Mouse (Mus musculus) adrenal gland, adult 18-20 months (tissue): ENCODE data around the gene Fancd2. TPM values are rescaled to one million over a fixed set of nuclear protein-coding genes. Genes with fewer than 3 reads are reported as not detected.

Experiments
- DNase-seq, 2 experiments: peaks; one replicate each; pipeline ENCODE4 v3.0.0; 2021 to 2022; ENCODE audit warnings: low spot score in 2 of 2
- total RNA-seq, 2 experiments: library from RNA; stranded (reverse); gene quantifications; 1 replicate in 1 of 2; 2 replicates in 1 of 2; pipeline ENCODE4 v1.2.3; 2021

Gene Fancd2
- total RNA-seq, 2 experiments from 2014 or later = 0.19 to 0.43 TPM

GRCm38 (mm10) chr6:113517434-113518080, 13.9 kb upstream of the Fancd2 start:
- no peak for DNase-seq

- DNase-seq = no peak
Measured at GRCm38 (mm10) chr6:113522310-113522709, 9.2 kb upstream of the Fancd2 start.

GRCm38 (mm10) chr6:113523420-113523819, 8.1 kb upstream of the Fancd2 start:
- no peak for DNase-seq

GRCm38 (mm10) chr6:113531840-113532404, 440 bp downstream of the Fancd2 start:
- DNase-seq = no peak

GRCm38 (mm10) chr6:113534886-113535285, 3.4 kb downstream of the Fancd2 start:
- no peak for DNase-seq

DNA sequence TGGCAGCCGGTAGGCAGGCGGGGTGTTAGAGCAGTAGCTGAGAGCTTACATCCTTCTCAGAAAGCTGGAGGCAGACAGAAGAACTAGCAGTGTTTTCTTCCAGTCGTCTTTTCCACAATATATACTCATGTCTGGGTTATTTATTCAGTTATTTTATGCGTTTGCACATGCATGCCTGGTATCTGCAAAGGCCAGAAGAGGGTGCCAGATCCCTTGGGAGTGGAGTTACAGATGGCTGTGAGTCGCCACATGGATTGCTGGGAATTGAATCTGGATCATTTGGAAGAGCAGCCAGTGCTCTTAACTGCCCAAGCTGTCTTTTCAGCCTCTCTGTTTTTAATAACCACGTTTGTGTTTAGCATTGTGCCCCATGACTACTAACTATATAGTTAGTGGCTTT, 10.1 kb downstream of the Fancd2 start:
- no peak for DNase-seq

DNA sequence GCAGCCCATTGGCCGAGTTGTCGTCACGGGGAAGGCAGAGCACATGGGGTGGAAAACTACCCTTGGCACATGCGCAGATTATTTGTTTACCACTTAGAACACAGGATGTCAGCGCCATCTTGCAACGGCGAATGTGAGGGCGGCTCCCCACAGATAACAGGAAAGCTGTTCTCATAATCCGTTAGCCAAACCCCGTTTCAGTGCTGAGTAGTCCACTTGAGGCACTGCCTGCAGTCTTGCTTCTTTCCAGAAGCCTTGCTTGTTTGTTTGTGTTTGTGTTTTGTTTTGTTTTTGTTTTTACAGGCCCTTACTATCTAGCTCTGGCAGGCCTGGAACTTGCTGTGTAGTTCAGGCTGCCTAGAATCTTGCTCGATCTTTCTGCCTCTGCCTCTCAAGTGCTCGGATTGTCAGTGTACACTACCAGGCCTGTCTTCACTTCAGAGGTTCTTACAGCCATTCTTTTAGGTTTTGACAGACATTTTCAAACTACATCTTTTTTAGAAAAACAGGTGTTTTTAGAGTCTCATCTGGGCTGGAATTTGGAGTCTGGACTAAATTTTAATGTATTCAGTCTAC, 12.5 kb downstream of the Fancd2 start:
- DNase-seq = no peak

- DNase-seq = no peak
Measured at GRCm38 (mm10) chr6:113559736-113560135, 28.3 kb downstream of the Fancd2 start.

- DNase-seq = no peak
Measured at GRCm38 (mm10) chr6:113564557-113564956, 33.1 kb downstream of the Fancd2 start.

GRCm38 (mm10) chr6:113576044-113576443, 44.6 kb downstream of the Fancd2 start:
- DNase-seq = no peak

- DNase-seq = no peak
Measured at GRCm38 (mm10) chr6:113579306-113579705, 47.8 kb downstream of the Fancd2 start.

DNA sequence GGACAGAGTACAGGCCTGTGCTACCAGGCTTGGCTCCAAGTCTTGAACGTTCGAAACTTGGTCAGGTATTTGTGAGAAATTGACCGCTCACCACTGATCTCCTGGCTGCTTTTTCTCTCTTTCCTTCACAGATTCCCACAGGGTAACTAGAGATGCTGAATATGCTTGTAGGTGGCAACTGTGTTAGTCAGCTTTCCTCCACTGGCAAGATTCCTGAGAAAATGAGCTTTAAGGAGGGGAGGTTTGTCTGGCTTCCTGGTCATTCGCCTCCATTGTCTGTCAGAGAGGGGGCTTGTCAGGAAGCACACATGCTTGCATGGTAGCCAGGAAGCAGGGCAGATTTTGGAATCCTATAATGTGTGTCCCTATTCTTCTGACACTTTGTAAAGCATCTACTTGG, 51.5 kb downstream of the Fancd2 start:
- DNase-seq = no peak

- DNase-seq = no peak
Measured at GRCm38 (mm10) chr6:113585065-113585464, 53.6 kb downstream of the Fancd2 start.

DNA sequence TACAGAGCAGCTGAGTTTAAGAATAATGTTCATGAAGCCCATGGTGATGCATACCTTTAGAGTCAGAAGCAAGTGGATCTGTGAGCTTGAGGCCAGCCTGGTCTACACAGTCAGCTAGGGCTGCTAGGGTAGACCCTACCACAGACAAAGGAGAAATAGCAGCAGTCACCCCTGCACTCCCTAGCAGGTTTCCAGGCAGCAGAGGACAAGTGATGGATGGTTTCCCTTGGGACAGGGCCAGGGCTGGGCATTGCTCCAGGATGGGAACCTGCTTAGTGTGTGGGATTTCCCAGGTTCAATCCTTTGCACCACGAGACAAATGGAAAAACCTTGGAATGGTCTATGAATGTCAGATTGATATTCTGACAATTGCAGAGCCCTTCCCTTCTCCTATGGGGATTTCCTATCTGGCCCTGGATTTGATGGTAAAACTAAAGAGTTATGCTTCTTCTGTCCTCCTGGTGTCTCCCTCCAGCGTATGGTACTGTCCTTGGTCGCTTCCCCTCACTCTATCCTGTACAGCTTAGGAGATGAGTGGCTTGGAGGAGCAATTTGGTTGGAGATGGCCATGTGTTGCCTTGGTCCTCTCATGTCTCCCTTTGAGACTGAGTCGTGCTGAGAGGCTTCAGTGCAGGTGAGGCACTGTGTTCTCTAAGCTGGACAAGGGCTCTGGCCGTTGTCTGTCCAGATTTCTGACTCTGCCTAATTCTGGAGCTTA, 55.1 kb downstream of the Fancd2 start:
- DNase-seq = peak; percentile 43 to 61

- DNase-seq = no peak
Measured at GRCm38 (mm10) chr6:113592637-113593036, 61.2 kb downstream of the Fancd2 start.

DNA sequence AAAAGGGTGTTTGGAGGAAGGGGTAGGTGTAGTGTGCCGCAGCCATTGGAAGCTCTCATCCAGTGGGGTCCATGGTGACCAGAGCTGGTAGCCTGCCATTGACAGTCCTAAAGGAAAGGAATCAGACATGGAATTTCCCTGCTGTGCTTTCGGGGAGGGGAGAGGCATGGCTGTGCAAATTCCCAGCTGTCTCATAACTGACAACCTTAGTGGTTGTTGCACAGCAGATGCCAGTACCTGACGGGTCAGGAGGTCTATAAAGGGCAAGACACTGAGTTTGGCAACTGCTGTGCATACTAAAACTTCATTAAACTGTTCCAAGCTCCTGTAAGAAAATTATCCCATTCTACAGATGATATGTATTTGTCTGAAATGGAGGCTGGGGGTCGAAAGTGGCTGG, 66.5 kb downstream of the Fancd2 start:
- no peak for DNase-seq

DNA sequence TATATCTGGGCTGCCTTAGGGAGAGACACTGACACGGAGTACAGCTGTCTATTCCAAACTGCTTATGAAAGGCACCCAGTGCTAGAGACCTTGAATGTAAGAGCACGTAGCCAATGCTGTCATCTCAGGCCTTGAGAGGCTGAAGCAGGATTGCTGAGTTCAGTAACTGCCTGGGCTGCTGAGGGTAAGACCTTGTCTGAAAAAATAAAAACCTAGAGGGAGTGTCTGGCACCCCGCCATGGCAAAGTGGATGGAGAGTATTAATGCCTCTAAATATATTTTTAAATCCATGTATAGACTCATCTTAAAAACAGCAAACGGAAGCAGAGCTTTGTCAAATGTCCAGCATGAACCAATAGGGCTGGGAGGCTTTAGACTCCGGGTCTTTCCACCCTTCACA, 68.4 kb downstream of the Fancd2 start:
- peak; percentile 55 to 61 for DNase-seq

DNA sequence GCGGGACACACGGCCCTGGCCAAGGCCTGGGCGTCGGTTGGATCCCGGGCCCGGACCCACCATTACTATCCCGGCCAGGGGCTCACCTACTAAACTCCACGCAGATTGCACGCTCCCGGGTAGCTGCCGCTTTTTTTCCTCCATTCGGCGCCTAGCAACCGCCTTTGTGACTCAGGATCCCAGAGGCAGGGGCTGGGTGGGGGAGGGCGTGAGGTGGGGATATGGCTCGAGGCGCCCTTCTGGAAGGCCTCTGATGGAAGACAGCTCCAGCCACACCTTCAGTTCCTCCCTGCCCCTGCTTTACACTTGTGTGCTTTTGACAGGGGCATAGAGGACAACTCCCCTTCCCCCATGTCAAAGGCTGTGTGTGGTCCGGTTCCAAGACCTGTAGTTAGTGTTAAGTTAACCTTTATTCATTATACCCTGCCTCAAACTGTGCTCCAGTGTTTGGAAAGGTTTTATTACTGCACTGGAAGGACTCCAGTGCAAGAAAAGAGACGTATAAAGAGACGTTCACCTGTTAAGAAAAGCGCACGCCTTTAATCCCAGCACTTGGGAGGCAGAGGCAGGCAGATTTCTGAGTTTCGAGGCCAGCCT, 69.2 kb downstream of the Fancd2 start, which contains the start of gene Fancd2os:
Gene Fancd2os, minus strand, starts transcription at position 173 of the 597 bp plus-strand sequence.
- DNase-seq = no peak

GRCm38 (mm10) chr6:113602821-113603220, 71.3 kb downstream of the Fancd2 start:
- no peak for DNase-seq

DNA sequence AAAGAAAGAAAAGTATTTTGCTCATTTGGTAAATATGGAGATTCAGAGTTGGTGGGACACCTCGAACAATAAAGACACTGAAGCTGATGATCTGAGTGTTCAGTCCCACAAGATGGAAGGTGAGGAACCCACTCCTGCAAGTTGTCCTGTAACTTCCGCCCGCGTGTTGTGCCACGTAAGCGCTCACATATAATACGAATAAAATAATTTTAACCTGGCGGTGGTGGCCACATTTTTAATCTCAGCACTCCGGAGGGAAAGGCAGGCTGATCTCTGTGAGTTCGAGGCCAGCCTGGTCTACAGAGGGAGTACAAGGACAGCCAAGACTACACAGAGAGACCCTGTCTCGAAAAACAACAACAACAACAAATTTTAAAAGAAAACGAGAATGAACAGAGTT, 72.5 kb downstream of the Fancd2 start:
- no peak for DNase-seq

DNA sequence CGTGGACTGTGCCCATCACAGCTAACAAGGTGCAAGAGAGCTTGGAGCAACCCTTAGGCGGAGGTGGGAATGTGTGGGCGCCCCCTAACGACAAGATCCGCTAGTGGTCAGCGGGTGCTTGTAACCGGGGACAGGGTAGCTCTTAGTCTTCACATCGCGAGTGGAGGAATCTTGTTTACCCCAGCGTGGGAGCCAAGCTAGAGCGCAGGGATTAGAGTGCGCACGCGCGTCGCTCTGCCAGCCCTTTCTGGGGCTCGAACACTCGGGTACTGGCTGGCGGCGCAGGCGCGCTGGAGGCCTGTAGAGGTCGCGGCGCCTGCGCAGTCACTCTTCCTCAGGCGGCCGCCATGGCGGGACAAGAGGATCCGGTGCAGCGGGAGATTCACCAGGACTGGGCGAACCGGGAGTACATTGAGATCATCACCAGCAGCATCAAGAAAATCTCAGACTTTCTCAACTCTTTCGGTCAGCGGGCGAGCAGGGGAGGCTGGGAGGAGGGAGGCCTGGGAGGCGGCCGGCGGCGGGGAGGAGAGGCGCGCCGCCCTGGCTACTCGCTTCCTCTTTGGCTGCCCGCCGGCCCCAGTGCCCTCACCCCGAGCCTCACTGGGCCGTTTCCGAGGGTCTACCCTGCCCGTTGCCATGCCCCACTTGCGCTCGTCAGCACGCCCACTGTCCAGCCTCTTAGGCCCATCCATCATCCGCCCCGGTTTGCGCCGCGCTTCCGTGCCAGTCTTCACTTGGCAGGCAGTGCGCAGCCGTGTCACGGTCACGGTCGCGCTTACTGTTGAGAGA, 73.1 kb downstream of the Fancd2 start, which contains the start of gene Brk1:
Gene Brk1, plus strand, starts transcription at position 341 of the 792 bp plus-strand sequence.
- peak; percentile 86 to 89 for DNase-seq
